Mouse (Mus musculus) lung, postnatal 0 days (tissue): ENCODE measurements around the gene Clasrp. TPM values are rescaled to one million over a fixed set of nuclear protein-coding genes. Genes with fewer than 3 reads are reported as not detected.

Source experiments
- ATAC-seq: fragments of 200-750 bp; cut with Nextera tagmentation; 2 replicates; pipeline ENCODE4 v1.8.0; 2017; ENCODE audit warnings: moderate library complexity
- DNase-seq: peaks from one replicate; pipeline ENCODE4 v3.0.0-alpha.2; 2016; ENCODE audit warnings: low spot score
- H3K27ac ChIP-seq: fragments of 300-500 bp; sonication (generic); 2 replicates; pipeline ENCODE4 v1.5.1; 2014; ENCODE audit warnings: antibody characterized with exemption, mild to moderate bottlenecking, low read length, mixed read lengths
- H3K27me3 ChIP-seq: fragments of 300-500 bp; sonication (generic); replicated peaks from 2 replicates; pipeline ENCODE4 v1.6.1; 2014; ENCODE audit warnings: low read length, mixed read lengths; ENCODE audit not compliant: insufficient read depth
- H3K36me3 ChIP-seq: fragments of 300-500 bp; sonication (generic); 2 replicates; pipeline ENCODE4 v1.6.1; 2014; ENCODE audit warnings: low read length, mixed read lengths; ENCODE audit not compliant: insufficient read depth
- H3K4me1 ChIP-seq: fragments of 300-500 bp; sonication (generic); 2 replicates; pipeline ENCODE4 v1.6.1; 2014; ENCODE audit warnings: antibody characterized with exemption, low read depth, low read length, mixed read lengths; ENCODE audit not compliant: insufficient read depth
- H3K4me2 ChIP-seq: fragments of 300-500 bp; sonication (generic); replicated peaks from 2 replicates; pipeline ENCODE4 v1.6.1; 2014; ENCODE audit warnings: low read depth, mild to moderate bottlenecking, low read length, moderate library complexity, mixed read lengths
- H3K4me3 ChIP-seq: fragments of 300-500 bp; sonication (generic); 2 replicates; pipeline ENCODE4 v1.5.1; 2014; ENCODE audit warnings: low read depth, low read length
- H3K9ac ChIP-seq: fragments of 300-500 bp; sonication (generic); replicated peaks from 2 replicates; pipeline ENCODE4 v1.6.1; 2014; ENCODE audit warnings: low read depth, mild to moderate bottlenecking
- H3K9me3 ChIP-seq: fragments of 300-500 bp; sonication (generic); 2 replicates; pipeline ENCODE4 v1.6.1; 2016; ENCODE audit warnings: low read length, mixed read lengths
- CTCF ChIP-seq: IDR thresholded peaks from 2 replicates; pipeline ENCODE4 v1.5.1; 2016; ENCODE audit warnings: antibody characterized with exemption, mild to moderate bottlenecking
- EP300 ChIP-seq: IDR thresholded peaks from 2 replicates; pipeline ENCODE4 v1.6.1; 2016; ENCODE audit warnings: antibody characterized with exemption, mild to moderate bottlenecking, control low read depth
- WGBS: fragments of 180-500 bp; shearing (Covaris S2); extraction: QIAGEN DNeasy Blood & Tissue Kit; methylation state at CpG from one replicate; pipeline ENCODE4 v1.1.7; 2014; 5-methylcytosine and 5-hydroxymethylcytosine counted together
- polyA plus RNA-seq: library from polyadenylated mRNA; unstranded; fragments of >200 nt; fragmentation: Nextera tagmentation; extraction: Ambion mirVana; gene quantifications from 2 replicates; pipeline ENCODE4 v1.2.1, GENCODE M21; 2015

Gene Clasrp
- polyA plus RNA-seq, 1 experiment from 2014 or later, result 22.6 TPM

GRCm38 (mm10) chr7:19572926-19573775, 31.1 kb downstream of the Clasrp start:
- peak; percentile 87 for ATAC-seq
- WGBS, result 1% methylated on average over 52 of the region's 53 CpGs

GRCm38 (mm10) chr7:19569647-19570046, 34.6 kb downstream of the Clasrp start:
- DNase-seq (no peak), ATAC-seq (no peak)
- Histone ChIP-seq H3K36me3 (peaks cover 21% of the 10 kb centered on the region), H3K9me3 (no peaks in the 10 kb centered on the region), H3K4me3 (no peak overlapping the region), H3K4me2 (no peak overlapping the region), H3K27me3 (no peaks in the 10 kb centered on the region), H3K27ac (no peak overlapping the region), H3K4me1 (peaks cover 8% of the 10 kb centered on the region; the same call in 1 of the 2 replicates), H3K9ac (no peak overlapping the region; the same call in 1 of the 2 replicates)
- TF ChIP-seq CTCF, result no peak
- no peak for TF ChIP-seq EP300
- WGBS, result 83% methylated on average over 3 of the region's 3 CpGs

More at GRCm38 (mm10) chr7:19572926-19573775, 31.1 kb downstream of the Clasrp start:
- Histone ChIP-seq H3K4me2 (peak overlapping the region; percentile 68), H3K4me1 (peaks cover 8% of the 10 kb centered on the region; the same call in 1 of the 2 replicates), H3K27ac (peak overlapping the region; percentile 92), H3K27me3 (peaks cover 8% of the 10 kb centered on the region), H3K36me3 (0 out of 2 replicates have a peak, but pooled peaks cover 13% of the 10 kb centered on the region), H3K4me3 (peak overlapping the region; percentile 62), H3K9me3 (no peaks in the 10 kb centered on the region), H3K9ac (peak overlapping the region; percentile 54)
- TF ChIP-seq CTCF (peak; percentile 27), EP300 (0 out of 2 replicates have a peak, but pooled peaks have one; percentile 24)
- peak; percentile 84 for DNase-seq

- TF ChIP-seq CTCF (no peak), EP300 (no peak)
- Histone ChIP-seq H3K4me1 (peaks cover 6% of the 10 kb centered on the region; the same call in 1 of the 2 replicates), H3K27ac (no peak overlapping the region), H3K27me3 (no peaks in the 10 kb centered on the region), H3K4me2 (no peak overlapping the region), H3K36me3 (peaks cover 21% of the 10 kb centered on the region), H3K9ac (no peak overlapping the region), H3K4me3 (no peak overlapping the region), H3K9me3 (no peaks in the 10 kb centered on the region)
- DNase-seq (no peak), ATAC-seq (no peak)
- 90% methylated on average over 8 of the region's 8 CpGs for WGBS
Measured at GRCm38 (mm10) chr7:19567426-19567825, 36.9 kb downstream of the Clasrp start.

GRCm38 (mm10) chr7:19565803-19566202, 38.5 kb downstream of the Clasrp start:
- H3K27ac ChIP-seq, result no peak overlapping the region
- no peak for ATAC-seq
- no peak overlapping the region for H3K9ac ChIP-seq
- TF ChIP-seq EP300 (no peak), CTCF (no peak)
- WGBS, result 89% methylated on average over 2 of the region's 2 CpGs
- peaks cover 2% of the 10 kb centered on the region; the same call in 1 of the 2 replicates for H3K4me1 ChIP-seq
- no peaks in the 10 kb centered on the region for H3K9me3 ChIP-seq
- no peak for DNase-seq
- H3K4me3 ChIP-seq, result no peak overlapping the region
- H3K4me2 ChIP-seq, result no peak overlapping the region
- H3K27me3 ChIP-seq, result no peaks in the 10 kb centered on the region
- H3K36me3 ChIP-seq, result peaks cover 21% of the 10 kb centered on the region

- Histone ChIP-seq H3K9me3 (no peaks in the 10 kb centered on the region), H3K27me3 (no peaks in the 10 kb centered on the region), H3K4me3 (no peak overlapping the region), H3K4me1 (peaks cover 11% of the 10 kb centered on the region), H3K36me3 (peaks cover 14% of the 10 kb centered on the region), H3K4me2 (no peak overlapping the region), H3K9ac (no peak overlapping the region), H3K27ac (no peak overlapping the region)
- DNase-seq, result no peak
- WGBS, result 90% methylated on average over 4 of the region's 4 CpGs
- ATAC-seq, result no peak
- TF ChIP-seq EP300 (no peak), CTCF (peak; percentile 45)
Measured at GRCm38 (mm10) chr7:19564455-19564854, 39.8 kb downstream of the Clasrp start.

- WGBS, result 88% methylated on average over 3 of the region's 3 CpGs
- Histone ChIP-seq H3K27ac (no peak overlapping the region), H3K9ac (no peak overlapping the region), H3K27me3 (no peaks in the 10 kb centered on the region), H3K4me1 (peaks cover 11% of the 10 kb centered on the region), H3K4me3 (no peak overlapping the region), H3K9me3 (no peaks in the 10 kb centered on the region), H3K36me3 (peaks cover 9% of the 10 kb centered on the region), H3K4me2 (no peak overlapping the region)
- DNase-seq (no peak), ATAC-seq (no peak)
- TF ChIP-seq CTCF, result no peak
- no peak for TF ChIP-seq EP300
Measured at GRCm38 (mm10) chr7:19563884-19564283, 40.4 kb downstream of the Clasrp start.
